Mouse (Mus musculus) spleen, postnatal 10 days (tissue): ENCODE measurements around the gene Kcns3.
"Not testable (repeated sequence)": the region's sequence is repeated elsewhere in the genome, so short reads cannot be mapped to it uniquely, and the experiment has no call there.

Experiments
- DNase-seq, 2 experiments: peaks; one replicate each; pipeline ENCODE4 v3.0.0; 2021 to 2022; ENCODE audit warnings: low spot score in 2 of 2

The Kcns3 gene

DNA sequence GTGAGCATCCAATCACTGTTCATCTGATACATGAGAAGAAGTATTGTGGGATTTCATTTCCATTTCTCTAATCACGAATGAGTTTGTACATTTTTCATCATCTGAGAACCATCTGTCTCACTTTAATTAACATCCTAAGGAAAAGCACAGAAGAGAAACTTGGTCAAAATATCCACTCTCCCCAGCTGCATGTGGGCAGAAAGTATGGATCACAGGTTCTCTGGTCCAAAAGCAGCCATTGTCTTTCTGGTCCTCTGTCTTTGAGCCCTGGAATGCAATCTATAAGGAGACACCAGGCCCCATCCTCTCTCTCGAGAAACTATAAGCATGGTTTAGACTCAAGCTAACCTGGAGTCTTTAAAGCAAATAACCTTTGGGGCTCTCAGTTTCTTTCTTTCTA is 79.8 kb downstream of the Kcns3 start:
- DNase-seq, result no peak

DNA sequence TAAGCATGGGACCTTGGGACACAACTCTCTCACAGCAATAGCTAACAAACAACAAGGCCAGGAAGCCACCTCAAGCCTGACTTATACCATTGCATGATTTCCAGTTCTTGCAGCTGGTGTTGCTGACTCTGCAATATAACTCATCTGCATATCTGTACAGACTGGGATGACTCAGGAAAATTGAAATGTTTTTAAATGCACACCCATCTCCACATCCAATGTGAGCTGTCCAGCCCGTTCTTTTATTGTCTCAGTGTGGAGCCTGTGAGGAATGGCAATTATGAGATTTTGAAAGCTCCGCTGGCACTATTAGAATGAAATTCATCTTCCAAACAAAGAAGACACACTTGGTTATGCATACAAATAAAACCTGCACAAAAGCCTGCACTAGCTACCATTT is 84.0 kb downstream of the Kcns3 start:
- DNase-seq, result no peak

DNA sequence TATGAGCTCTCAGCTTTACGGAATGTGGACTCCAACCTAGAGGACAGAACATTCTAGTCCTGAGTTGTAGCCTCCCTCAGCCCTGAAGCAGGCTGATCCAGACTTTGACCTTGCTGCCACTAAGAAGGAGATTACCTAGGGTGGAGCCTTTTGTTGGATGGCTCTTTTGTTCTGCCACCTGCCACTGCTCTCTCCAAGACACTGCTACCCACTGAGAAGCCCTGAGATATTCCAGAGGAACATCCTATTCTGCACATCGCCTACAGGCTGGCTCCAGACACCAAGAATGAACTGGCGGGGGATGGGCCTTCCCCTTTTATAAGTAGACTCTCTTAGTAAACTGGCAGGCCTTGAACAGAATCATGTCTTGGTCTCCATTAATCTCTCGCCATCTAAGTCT is 98.2 kb downstream of the Kcns3 start:
- DNase-seq, result not testable (repeated sequence)

DNA sequence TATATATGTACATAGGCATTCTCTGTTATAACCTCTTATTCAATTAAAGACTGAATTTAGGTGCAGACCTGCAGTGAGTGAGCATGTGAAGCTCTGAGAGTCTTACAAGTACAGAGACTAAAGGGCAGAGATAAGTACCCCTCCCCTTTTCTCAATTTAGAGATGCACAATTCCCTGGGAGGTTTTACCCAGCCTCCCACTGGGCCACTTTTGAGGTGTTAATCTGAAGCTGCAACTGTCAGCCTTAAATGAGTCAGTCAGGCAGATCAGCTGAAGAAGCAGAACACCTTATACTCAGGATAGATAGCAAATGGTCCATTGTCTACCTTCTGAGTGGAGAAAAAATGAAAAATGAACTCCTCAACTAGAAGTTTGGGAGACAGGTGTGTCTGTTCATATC is 109.0 kb downstream of the Kcns3 start:
- DNase-seq, result no peak
